Mouse (Mus musculus): ENCODE results near the gene Slc7a6os. TPM values are rescaled to one million over a fixed set of nuclear protein-coding genes. Genes with fewer than 3 reads are reported as not detected.
A peak's percentile ranks its signal among the peaks of the same experiment; 100 is the strongest.

Gene Slc7a6os
- polyA plus RNA-seq, 1 experiment from 2014 or later, result 39.6 TPM

- WGBS, result 76% methylated on average over 4 of the region's 4 CpGs
- no peak for ATAC-seq (ENCODE audit: insufficient number of reproducible peaks, low FRiP score, low TSS enrichment, low read depth)
- Histone ChIP-seq H3K9me3 (replicated peaks) (no peaks in the 10 kb centered on the region), H3K4me2 (replicated peaks) (no peak overlapping the region), H3K9ac (no peak overlapping the region), H3K27me3 (no peaks in the 10 kb centered on the region), H3K36me3 (peaks cover 28% of the 10 kb centered on the region; the same call in 1 of the 2 replicates), H3K4me1 (peaks cover 22% of the 10 kb centered on the region), H3K4me3 (replicated peaks) (no peak overlapping the region), H3K27ac (replicated peaks) (no peak overlapping the region)
These were observed 57.9 kb downstream of the Slc7a6os start for GRCm38 (mm10) chr8:106152876-106153275.

GRCm38 (mm10) chr8:106151041-106151440 is 59.7 kb downstream of the Slc7a6os start:
- Histone ChIP-seq H3K4me3 (replicated peaks) (peak overlapping the region; percentile 84), H3K9ac (no peak overlapping the region), H3K9me3 (replicated peaks) (no peaks in the 10 kb centered on the region), H3K27ac (replicated peaks) (0 out of 2 replicates have a peak overlapping the region, but pooled peaks have one; percentile 60), H3K4me2 (replicated peaks) (peak overlapping the region; percentile 65), H3K27me3 (no peaks in the 10 kb centered on the region), H3K4me1 (peaks cover 22% of the 10 kb centered on the region), H3K36me3 (peaks cover 18% of the 10 kb centered on the region; the same call in 1 of the 2 replicates)
- 71% methylated on average over 9 of the region's 9 CpGs for WGBS
- ATAC-seq (ENCODE audit: insufficient number of reproducible peaks, low FRiP score, low TSS enrichment, low read depth), result no peak

Other genes with a start within 250 kb of the Slc7a6os start
- gene Slc12a4, start 244.8 kb downstream of the Slc7a6os start, polyA plus RNA-seq (2015; fragmentation: Nextera tagmentation; extraction: Ambion mirVana), result 57.6 and 60.4 TPM in 2 replicates
- not detected in 2 replicates for gene Dpep3, start 231.5 kb downstream of the Slc7a6os start, polyA plus RNA-seq (2015; fragmentation: Nextera tagmentation; extraction: Ambion mirVana)
- gene Dus2, start 219.6 kb downstream of the Slc7a6os start, polyA plus RNA-seq (2015; fragmentation: Nextera tagmentation; extraction: Ambion mirVana), result 22.9 and 26.0 TPM in 2 replicates
- 0.16 TPM in 1 of 2 replicates, not detected in the other for gene Dpep2nb, start 205.0 kb downstream of the Slc7a6os start, polyA plus RNA-seq (2015; fragmentation: Nextera tagmentation; extraction: Ambion mirVana)
- 17.2 and 17.5 TPM in 2 replicates for gene Ddx28, start 199.1 kb downstream of the Slc7a6os start, polyA plus RNA-seq (2015; fragmentation: Nextera tagmentation; extraction: Ambion mirVana)
- 6.9 and 7.5 TPM in 2 replicates for gene Nfatc3, start 152.1 kb downstream of the Slc7a6os start, polyA plus RNA-seq (2015; fragmentation: Nextera tagmentation; extraction: Ambion mirVana)
- gene Esrp2, start 74.0 kb downstream of the Slc7a6os start, polyA plus RNA-seq (2015; fragmentation: Nextera tagmentation; extraction: Ambion mirVana), result 43.5 and 55.4 TPM in 2 replicates
- 17.3 and 18.6 TPM in 2 replicates for gene Pla2g15, start 60.5 kb downstream of the Slc7a6os start, polyA plus RNA-seq (2015; fragmentation: Nextera tagmentation; extraction: Ambion mirVana)
- 44.0 and 49.2 TPM in 2 replicates for gene Slc7a6, start 42.1 kb downstream of the Slc7a6os start, polyA plus RNA-seq (2015; fragmentation: Nextera tagmentation; extraction: Ambion mirVana)
- 41.2 and 44.5 TPM in 2 replicates for gene Prmt7, start within 50 bp of the Slc7a6os start, polyA plus RNA-seq (2015; fragmentation: Nextera tagmentation; extraction: Ambion mirVana)
- gene Smpd3, start 127.1 kb upstream of the Slc7a6os start, polyA plus RNA-seq (2015; fragmentation: Nextera tagmentation; extraction: Ambion mirVana), result 29.6 and 32.6 TPM in 2 replicates
- gene Zfp90, start 204.4 kb upstream of the Slc7a6os start, polyA plus RNA-seq (2015; fragmentation: Nextera tagmentation; extraction: Ambion mirVana), result 22.2 and 23.9 TPM in 2 replicates

All from embryonic facial prominence, embryonic 15.5 days (tissue).